In the genomic region with DNA sequence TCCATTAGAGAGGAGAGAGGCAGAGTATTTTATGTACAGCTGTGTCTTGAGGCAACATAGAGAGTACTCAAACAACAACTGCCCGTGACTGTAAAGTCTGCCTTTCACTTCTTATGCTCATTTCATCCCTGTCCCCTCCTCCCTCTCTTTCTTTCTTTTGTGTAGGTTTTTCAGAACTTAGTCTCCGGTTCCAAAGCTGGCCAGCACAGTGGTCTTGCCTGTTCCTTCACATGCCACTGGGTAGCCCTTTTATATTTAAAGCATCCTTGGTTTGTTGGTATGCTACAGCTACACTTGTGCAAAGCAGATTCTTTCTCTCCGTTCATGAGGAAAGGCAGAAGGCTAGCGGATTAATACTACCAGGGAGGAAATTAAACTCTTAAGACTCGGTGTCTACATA, we compare ENCODE assay signal across 15 mouse cellular contexts.
DNase-seq lines count a peak whose midpoint lies in the region; ATAC-seq and TF ChIP-seq lines count a peak whose summit lies in the region.
"Had no signal": no experiment of that assay in that cellular context is flagged by ENCODE, and none has a peak within 500 bp of the region (broad histone marks: within the 10 kb centered on the region; RNA-seq: fewer than 3 reads in every experiment).

No protein-coding gene starts in this region.

- intact Hi-C loops in gastrocnemius, adult 2 months (cut with DNase I) = no loop called here
- intact Hi-C loops in gastrocnemius, postnatal 36 days (cut with DNase I) = no loop called here

- no peaks in the 10 kb centered on the region for H3K9me3 ChIP-seq in neural tube, embryonic 11.5 days (ENCODE audit: control insufficient read depth, low read length)
- H3K9me3 ChIP-seq in hindbrain, embryonic 16.5 days (ENCODE audit: control insufficient read depth, low read length) = no peaks in the 10 kb centered on the region
- H3K9me3 ChIP-seq in neural tube, embryonic 15.5 days (replicated peaks) = no peaks in the 10 kb centered on the region
- H3K9me3 ChIP-seq: embryonic facial prominence, embryonic 12.5 days; heart, embryonic 15.5 days; limb, embryonic 12.5 days; liver, embryonic 13.5 days; lung, embryonic 15.5 days had no signal

- no peak for DNase-seq in gastrocnemius, adult 2 months
- DNase-seq in gastrocnemius, postnatal 36 days = no peak
- DNase-seq in neural tube, embryonic 11.5 days (ENCODE audit: low spot score) = no peak
- no peak for DNase-seq in neural tube, embryonic 10.5 days (ENCODE audit: extremely low spot score, low spot score)
- no peak for DNase-seq in adrenal gland, adult 8-10 months
- DNase-seq in lung, postnatal 25 days (ENCODE audit: low spot score) = no peak
- DNase-seq: heart, adult 2 months; liver, embryonic 13.5 days had no signal

- H3K27me3 ChIP-seq in neural tube, embryonic 11.5 days (ENCODE audit: control insufficient read depth, insufficient read depth, low read length) = no peaks in the 10 kb centered on the region
- H3K27me3 ChIP-seq in hindbrain, embryonic 16.5 days (replicated peaks; ENCODE audit: control insufficient read depth, insufficient read depth, low read length) = no peaks in the 10 kb centered on the region
- H3K27me3 ChIP-seq in neural tube, embryonic 15.5 days (replicated peaks) = no peaks in the 10 kb centered on the region
- H3K27me3 ChIP-seq: embryonic facial prominence, embryonic 12.5 days; heart, embryonic 15.5 days; limb, embryonic 12.5 days; liver, embryonic 13.5 days; lung, embryonic 15.5 days had no signal

- no peak overlapping the region for H3K4me2 ChIP-seq in neural tube, embryonic 11.5 days (ENCODE audit: low read depth)
- H3K4me2 ChIP-seq in hindbrain, embryonic 16.5 days (ENCODE audit: low read length) = peak overlapping the region; percentile 38
- peak overlapping the region; percentile 38 for H3K4me2 ChIP-seq in neural tube, embryonic 15.5 days
- H3K4me2 ChIP-seq: embryonic facial prominence, embryonic 12.5 days; heart, embryonic 15.5 days; limb, embryonic 12.5 days; liver, embryonic 13.5 days; lung, embryonic 15.5 days had no signal

- no peak for TF ChIP-seq CTCF in gastrocnemius, adult 2 months (IDR thresholded peaks at IDR 0.05)

- no peaks in the 10 kb centered on the region for H3K36me3 ChIP-seq in neural tube, embryonic 11.5 days (ENCODE audit: control insufficient read depth, insufficient read depth, low read length)
- H3K36me3 ChIP-seq in hindbrain, embryonic 16.5 days (ENCODE audit: control insufficient read depth, insufficient read depth, low read length) = no peaks in the 10 kb centered on the region
- no peaks in the 10 kb centered on the region for H3K36me3 ChIP-seq in neural tube, embryonic 15.5 days
- H3K36me3 ChIP-seq: embryonic facial prominence, embryonic 12.5 days; heart, embryonic 15.5 days; limb, embryonic 12.5 days; liver, embryonic 13.5 days; lung, embryonic 15.5 days had no signal

- 0 out of 2 replicates have a peak, but pooled peaks have one; percentile 27 for ATAC-seq in neural tube, embryonic 11.5 days (ENCODE audit: insufficient read depth, low FRiP score, low TSS enrichment)
- no peak; the same call in none of the 2 replicates for ATAC-seq in hindbrain, embryonic 16.5 days
- ATAC-seq in neural tube, embryonic 15.5 days (ENCODE audit: low FRiP score) = peak; percentile 70

- no peak overlapping the region for H3K4me3 ChIP-seq in gastrocnemius, adult 2 months
- no peak overlapping the region for H3K4me3 ChIP-seq in neural tube, embryonic 11.5 days (ENCODE audit: low read depth, low read length)
- H3K4me3 ChIP-seq in hindbrain, embryonic 16.5 days (ENCODE audit: low read length) = no peak overlapping the region
- H3K4me3 ChIP-seq in neural tube, embryonic 15.5 days (replicated peaks) = no peak overlapping the region
- H3K4me3 ChIP-seq: embryonic facial prominence, embryonic 12.5 days; heart, adult 2 months; heart, embryonic 15.5 days; limb, embryonic 12.5 days; liver, embryonic 13.5 days; lung, embryonic 15.5 days; myocyte had no signal

- peak overlapping the region; percentile 29; the same call in 1 of the 2 replicates for H3K27ac ChIP-seq in gastrocnemius, adult 2 months
- no peak overlapping the region for H3K27ac ChIP-seq in neural tube, embryonic 11.5 days (ENCODE audit: low read depth, low read length)
- H3K27ac ChIP-seq in hindbrain, embryonic 16.5 days (ENCODE audit: low read depth, low read length) = peak overlapping the region; percentile 59
- H3K27ac ChIP-seq in neural tube, embryonic 15.5 days (replicated peaks) = peak overlapping the region; percentile 68
- H3K27ac ChIP-seq: embryonic facial prominence, embryonic 12.5 days; heart, adult 2 months; heart, embryonic 15.5 days; limb, embryonic 12.5 days; liver, embryonic 13.5 days; lung, embryonic 15.5 days had no signal

- peaks cover 4% of the 10 kb centered on the region; the same call in 1 of the 2 replicates for H3K4me1 ChIP-seq in neural tube, embryonic 11.5 days (ENCODE audit: control insufficient read depth, insufficient read depth, low read length)
- H3K4me1 ChIP-seq in hindbrain, embryonic 16.5 days (ENCODE audit: control insufficient read depth, insufficient read depth, low read depth, low read length) = no peaks in the 10 kb centered on the region; the same call in 1 of the 2 replicates
- 0 out of 2 replicates have a peak, but pooled peaks cover 3% of the 10 kb centered on the region for H3K4me1 ChIP-seq in neural tube, embryonic 15.5 days
- H3K4me1 ChIP-seq: embryonic facial prominence, embryonic 12.5 days; heart, embryonic 15.5 days; limb, embryonic 12.5 days; liver, embryonic 13.5 days; lung, embryonic 15.5 days had no signal

- WGBS in neural tube, embryonic 11.5 days = 77% methylated on average over 5 of the region's 5 CpGs
- WGBS in hindbrain, embryonic 16.5 days = 33% methylated on average over 5 of the region's 5 CpGs
- 35% methylated on average over 5 of the region's 5 CpGs for WGBS in neural tube, embryonic 15.5 days

- H3K9ac ChIP-seq in neural tube, embryonic 11.5 days (ENCODE audit: low read length) = no peak overlapping the region
- no peak overlapping the region for H3K9ac ChIP-seq in hindbrain, embryonic 16.5 days (ENCODE audit: low read depth, low read length)
- no peak overlapping the region for H3K9ac ChIP-seq in neural tube, embryonic 15.5 days (replicated peaks)
- H3K9ac ChIP-seq: embryonic facial prominence, embryonic 12.5 days; heart, embryonic 15.5 days; limb, embryonic 12.5 days; liver, embryonic 13.5 days; lung, embryonic 15.5 days had no signal
